Mouse (Mus musculus) heart, embryonic 16.5 days (tissue): ENCODE data around the gene Ftcd. TPM values are rescaled to one million over a fixed set of nuclear protein-coding genes. Genes with fewer than 3 reads are reported as not detected.

ENCODE experiments used
- polyA plus RNA-seq: library from polyadenylated mRNA; unstranded; fragments of >200 nt; fragmentation: Nextera tagmentation; extraction: Ambion mirVana; gene quantifications from 2 replicates; pipeline ENCODE4 v1.2.1, GENCODE M21; 2015

Gene Ftcd
- polyA plus RNA-seq, 1 experiment from 2014 or later: 3.5 TPM

Other genes starting within 250 kb of the Ftcd start
- 9.0 and 11.0 TPM in 2 replicates for gene Dip2a, start 230.4 kb upstream of the Ftcd start, polyA plus RNA-seq
- gene AC141477.1, start 135.2 kb upstream of the Ftcd start, polyA plus RNA-seq: not detected in 2 replicates
- gene Pcnt, start 132.9 kb upstream of the Ftcd start, polyA plus RNA-seq: 12.6 and 12.9 TPM in 2 replicates
- gene 2610028H24Rik, start 126.6 kb upstream of the Ftcd start, polyA plus RNA-seq: 0.76 and 1.1 TPM in 2 replicates
- gene Mcm3ap, start 106.7 kb upstream of the Ftcd start, polyA plus RNA-seq: 33.3 and 36.9 TPM in 2 replicates
- gene Ybey, start 106.5 kb upstream of the Ftcd start, polyA plus RNA-seq: 4.9 and 5.4 TPM in 2 replicates
- 8.0 and 8.2 TPM in 2 replicates for gene Lss, start 44.1 kb upstream of the Ftcd start, polyA plus RNA-seq
- gene Spatc1l, start 13.4 kb upstream of the Ftcd start, polyA plus RNA-seq: 0.13 TPM in 1 of 2 replicates, not detected in the other
- 100 and 120 TPM in 2 replicates for gene Col6a2, start 48.0 kb downstream of the Ftcd start, polyA plus RNA-seq
- gene Col6a1, start 150.5 kb downstream of the Ftcd start, polyA plus RNA-seq: 105 and 125 TPM in 2 replicates